Mouse (Mus musculus) retina, postnatal 7 days (tissue): ENCODE results near the gene Slk.
"Not testable (repeated sequence)": the region's sequence is repeated elsewhere in the genome, so short reads cannot be mapped to it uniquely, and the experiment has no call there.

Experiments
- DNase-seq: peaks from one replicate; pipeline ENCODE4 v3.0.0-alpha.2; 2012; ENCODE audit warnings: low read depth, low spot score

Gene Slk

DNA sequence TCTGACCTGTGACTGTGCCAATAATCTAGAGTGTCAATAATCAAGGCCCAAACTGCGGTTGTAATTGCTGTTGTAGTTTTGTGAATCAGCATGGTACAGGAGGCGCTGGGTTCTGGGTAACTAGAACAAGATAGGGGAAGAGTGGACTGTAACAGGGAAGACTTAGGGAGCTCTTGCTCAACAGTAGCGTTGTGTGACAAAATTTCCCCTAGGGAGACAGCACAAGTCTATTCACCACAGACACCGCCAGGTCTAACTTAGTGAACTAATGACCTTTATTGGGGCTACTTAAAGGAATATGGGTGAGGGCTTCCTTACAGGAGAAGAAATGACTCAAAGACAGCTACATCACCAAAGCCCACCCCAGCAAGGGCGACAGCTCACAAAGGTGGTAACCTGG is 9.4 kb upstream of the Slk start:
- DNase-seq: no peak

DNA sequence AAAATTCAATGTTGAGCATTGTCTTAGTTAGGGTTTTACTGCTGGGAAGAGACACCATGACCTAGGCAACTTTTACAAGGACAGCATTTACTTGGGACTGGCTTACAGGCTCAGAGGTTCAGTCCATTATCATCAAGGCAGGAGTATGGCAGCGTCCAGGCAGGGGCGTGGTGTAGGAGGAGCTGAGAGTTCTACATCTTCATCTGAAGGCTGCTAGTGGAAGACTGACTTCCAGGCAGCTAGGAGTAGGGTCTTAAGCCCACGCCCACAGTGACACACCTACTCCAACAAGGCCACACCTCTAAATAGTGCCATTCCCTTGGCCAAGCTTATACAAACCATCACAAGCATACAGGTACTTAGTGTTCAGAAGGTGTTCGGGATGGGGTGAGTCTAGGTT is 7.5 kb upstream of the Slk start:
- not testable (repeated sequence) for DNase-seq

DNA sequence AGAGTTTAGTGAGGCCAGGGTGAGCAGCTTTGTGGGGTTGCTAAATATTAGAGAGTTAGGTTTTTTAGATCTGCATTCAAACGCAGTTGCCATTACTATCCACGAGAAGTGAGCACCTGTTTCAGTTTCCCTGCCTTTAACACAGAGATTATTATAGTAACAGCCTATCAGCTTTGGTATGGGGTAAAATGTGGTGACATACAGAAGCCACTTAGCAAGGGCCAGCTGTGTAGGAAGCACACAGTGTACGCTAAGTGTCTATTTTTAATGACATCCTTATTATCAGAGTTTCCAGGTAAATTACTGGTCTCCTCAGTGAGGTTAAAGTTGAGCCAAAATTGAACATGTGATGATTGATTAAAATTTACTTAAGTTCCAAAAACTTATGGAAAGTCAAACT is 5.8 kb upstream of the Slk start:
- no peak for DNase-seq

DNA sequence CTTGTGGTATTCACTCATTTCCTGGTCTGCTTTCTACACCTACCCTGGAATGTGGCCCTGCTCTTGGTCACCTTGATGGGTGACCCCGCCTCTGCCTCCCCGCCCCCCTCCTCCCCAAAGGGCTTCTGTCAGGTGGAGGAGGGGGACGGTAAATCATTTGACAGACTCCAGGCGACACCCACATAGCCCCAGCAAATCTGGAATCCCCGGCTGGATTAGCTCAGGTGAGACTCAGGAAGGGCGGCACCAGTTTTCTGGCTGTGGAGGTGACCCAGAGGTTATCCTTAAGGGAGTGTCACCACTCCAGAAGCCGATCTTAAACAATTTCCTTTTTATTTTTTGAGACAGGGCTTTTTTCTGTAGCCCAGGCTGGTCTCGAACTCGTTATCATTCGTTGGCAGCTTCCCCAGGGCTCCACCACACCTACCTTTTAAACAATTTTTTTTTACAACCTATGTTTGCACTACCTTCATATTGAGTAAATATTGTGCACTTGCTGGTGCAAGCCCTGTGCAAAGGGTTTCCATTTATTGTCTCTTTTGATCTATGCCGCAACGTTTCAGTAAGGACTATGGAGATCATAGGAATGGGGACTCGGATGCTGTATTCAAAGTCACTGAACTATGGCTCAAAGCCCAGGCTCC is 775 bp upstream of the Slk start:
- DNase-seq: no peak

DNA sequence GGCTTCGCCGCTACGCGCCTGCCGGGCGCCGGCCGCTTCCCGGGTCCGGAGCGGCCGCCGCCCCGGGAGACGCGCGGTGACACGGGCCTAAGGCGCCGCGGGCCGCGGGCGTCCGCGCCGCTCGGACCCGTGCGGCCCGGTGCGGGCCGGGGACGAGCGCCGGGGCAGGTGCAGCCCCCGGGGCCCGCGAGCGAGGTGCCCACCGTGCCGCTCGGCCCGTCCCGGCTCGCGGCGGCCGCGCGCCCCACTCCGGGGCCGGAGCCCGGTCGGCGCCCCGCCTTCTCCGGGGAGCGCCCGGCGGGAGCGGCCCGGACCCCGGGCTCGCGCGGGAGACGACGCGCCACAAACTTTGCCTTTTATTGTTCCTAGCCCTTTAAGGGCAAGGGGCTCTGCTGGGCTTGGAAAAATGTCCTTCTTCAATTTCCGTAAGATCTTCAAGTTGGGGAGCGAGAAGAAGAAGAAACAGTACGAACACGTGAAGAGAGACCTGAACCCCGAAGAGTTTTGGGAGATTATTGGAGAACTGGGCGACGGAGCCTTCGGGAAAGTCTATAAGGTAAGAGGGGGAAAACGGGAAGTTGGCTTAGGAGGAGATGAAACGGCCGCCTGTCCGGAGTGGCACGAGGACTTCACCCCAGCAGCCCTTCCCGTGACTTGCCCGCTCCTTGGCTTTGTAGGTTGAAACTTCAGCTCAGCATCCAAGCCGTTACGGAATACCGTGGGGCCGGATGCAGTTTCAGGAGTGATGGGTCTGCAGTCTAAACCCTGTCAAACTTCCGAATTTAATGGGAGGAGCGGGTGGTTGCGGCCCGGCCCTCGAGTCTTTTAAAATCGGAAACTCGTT is 532 bp downstream of the Slk start:
- no peak for DNase-seq

DNA sequence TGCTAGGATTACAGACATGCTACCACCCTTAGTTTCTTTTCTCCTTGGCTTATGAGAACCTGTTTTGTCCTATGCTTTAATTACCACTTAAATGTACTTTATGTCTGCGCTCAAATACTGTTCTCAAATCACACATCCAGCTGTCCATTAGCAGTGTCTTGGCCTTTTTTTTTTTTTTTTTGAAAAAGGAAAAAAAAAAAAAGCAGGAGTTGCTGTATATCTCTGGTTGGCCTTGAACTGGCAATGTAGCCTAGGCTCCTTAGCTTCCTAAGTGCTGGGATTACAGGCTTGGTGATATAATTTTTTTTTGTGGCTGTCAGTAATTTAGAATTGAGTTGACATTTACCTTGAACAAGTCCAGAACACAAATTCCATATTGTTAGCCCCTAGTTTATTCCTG is 6.3 kb downstream of the Slk start:
- DNase-seq: no peak

DNA sequence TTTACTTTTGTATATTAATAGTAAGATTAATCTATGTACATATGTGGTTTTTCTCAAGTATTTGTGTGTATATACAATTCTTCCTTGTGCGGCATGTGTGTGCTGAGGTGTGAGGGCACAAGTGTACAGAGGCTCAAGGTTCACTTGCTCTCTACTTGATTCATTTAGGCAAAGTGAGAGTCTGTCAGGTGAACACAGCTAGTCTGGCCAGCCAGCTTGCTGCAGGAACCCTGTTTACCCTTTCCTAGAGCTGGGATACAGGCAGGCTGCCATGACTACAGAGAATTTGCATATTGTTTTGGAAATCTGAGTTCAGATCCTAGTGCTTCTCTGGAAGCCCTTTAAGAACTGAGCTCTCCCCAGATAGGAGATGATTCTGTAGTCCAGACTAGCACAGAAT is 7.5 kb downstream of the Slk start:
- DNase-seq: no peak

DNA sequence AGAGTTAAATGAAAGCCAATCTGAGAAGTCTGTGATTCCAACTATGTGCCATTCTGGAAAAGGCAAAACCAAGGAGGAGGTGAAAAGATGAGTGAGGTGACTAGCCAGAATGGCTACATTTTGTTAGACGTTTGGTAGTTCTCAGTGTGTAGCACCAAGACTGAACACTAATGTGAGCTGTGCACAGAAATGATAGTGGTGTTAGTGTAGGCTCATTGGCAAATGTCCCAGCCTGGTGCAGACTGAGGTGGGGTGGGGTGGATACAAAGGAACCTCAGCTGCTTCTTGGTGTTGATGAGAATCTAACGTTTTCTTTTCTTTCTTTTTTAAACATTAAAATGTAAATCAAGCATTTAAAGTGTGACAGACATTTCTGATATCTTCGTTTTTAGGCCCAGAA is 29.0 kb downstream of the Slk start:
- DNase-seq: no peak

- DNase-seq: no peak
These were observed 34.0 kb downstream of the Slk start for GRCm38 (mm10) chr19:47613442-47613841.

GRCm38 (mm10) chr19:47621478-47621877 is 42.0 kb downstream of the Slk start:
- no peak for DNase-seq

DNA sequence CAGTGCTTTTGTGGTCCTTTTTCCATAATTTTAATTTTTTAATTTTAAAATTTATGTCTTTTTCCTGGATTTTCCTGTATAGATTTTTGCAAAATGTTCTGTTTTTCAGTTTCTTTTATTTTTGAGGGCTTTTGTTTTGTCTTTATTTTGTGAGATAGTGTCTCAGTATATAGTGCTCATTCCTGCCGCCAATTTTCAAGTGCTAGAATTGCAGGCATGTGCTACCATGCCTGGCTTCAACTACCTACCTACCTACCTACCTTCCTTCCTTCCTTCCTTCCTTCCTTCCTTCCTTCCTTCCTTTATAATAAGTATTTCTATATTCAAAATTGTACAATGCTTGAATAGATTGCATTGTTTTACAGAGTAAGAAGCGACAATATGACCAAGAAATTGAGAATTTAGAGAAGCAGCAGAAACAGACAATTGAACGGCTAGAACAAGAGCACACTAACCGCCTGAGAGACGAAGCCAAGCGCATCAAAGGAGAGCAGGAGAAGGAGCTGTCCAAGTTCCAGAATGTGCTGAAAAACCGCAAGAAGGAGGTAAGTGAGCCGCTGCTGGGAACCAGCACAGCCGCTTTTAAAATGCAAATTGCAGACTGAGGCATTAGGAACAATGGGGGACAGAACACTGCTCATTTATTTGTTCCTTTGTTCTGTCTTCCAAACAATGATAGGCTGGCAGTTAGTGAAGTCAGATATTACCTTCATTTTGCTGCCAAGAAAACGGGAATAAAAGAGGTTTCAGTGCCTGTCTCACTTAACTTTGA is 45.6 kb downstream of the Slk start:
- no peak for DNase-seq

DNA sequence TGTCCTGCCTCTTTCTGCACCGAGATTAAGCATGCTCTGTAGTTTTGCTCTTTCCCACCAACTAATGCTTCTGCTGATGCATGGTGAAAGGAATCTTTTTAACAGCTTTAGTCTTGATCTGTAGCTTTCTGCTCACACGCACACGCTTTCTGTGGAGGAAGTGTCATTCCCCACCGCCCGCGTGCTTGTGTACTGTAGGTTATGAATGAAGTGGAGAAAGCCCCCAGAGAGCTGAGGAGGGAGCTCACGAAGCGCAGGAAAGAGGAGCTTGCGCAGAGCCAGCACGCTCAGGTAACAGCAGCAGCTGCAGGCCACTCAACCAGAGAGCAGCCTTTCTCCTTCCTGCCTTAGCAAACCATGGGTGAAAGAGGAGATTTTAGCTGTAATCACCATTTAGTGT is 48.0 kb downstream of the Slk start:
- no peak for DNase-seq

DNA sequence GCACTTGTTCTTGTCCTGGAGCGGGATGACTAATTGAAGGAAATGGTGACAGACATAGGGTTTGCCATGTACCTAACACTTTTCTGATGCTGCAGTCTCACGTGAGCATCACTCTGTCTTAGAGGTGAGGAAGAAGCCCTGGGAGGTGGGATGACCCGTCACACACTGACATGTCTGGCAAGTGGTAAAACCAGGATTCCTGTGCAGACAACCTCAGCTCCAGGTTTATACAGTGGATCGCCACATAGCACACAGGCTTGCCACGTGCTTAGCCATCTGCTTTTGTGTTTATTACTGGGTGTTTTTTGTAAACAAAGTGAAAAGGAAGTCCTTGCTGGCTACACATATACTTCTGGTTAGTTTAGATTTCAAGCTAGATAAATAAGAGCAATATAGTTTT is 49.6 kb downstream of the Slk start:
- DNase-seq: no peak

- DNase-seq: no peak
These were observed 50.9 kb downstream of the Slk start for GRCm38 (mm10) chr19:47630381-47630780.

DNA sequence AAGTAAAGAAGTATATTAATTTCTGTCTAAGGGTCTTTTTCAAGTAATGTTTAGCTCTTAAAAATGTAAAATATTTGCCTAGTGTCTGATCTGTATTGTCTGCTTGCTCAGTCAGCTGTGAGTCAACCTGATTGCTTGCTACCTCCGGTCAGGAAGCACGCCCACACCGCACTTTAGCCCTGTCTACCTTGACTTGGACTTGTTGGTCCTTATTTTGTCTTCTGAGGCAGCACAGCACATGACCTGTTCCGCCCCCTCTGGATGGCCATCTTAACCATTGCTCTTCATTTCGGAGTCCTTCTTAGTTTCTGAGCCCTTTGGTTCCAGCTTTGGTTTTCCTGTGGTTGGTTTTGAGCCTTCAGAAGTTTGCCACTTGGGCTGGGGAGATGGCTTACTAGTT is 52.3 kb downstream of the Slk start:
- no peak for DNase-seq

DNA sequence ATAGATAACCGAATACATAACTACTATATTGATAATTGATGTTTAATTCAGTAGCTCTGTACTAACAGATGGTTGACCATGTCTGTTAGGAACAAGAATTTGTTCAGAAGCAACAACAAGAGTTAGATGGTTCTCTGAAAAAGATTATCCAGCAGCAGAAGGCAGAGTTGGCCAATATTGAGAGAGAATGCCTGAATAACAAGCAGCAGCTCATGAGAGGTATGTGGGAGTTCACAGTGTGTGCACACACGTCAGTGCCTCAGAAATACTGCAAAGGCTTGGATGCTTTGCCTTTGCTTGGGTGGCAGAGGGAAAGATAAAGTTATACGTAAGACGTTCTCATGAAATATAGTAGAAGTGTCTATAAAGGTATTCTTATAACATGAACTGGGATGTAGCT is 55.9 kb downstream of the Slk start:
- no peak for DNase-seq

GRCm38 (mm10) chr19:47643910-47644309 is 64.4 kb downstream of the Slk start:
- DNase-seq: no peak

DNA sequence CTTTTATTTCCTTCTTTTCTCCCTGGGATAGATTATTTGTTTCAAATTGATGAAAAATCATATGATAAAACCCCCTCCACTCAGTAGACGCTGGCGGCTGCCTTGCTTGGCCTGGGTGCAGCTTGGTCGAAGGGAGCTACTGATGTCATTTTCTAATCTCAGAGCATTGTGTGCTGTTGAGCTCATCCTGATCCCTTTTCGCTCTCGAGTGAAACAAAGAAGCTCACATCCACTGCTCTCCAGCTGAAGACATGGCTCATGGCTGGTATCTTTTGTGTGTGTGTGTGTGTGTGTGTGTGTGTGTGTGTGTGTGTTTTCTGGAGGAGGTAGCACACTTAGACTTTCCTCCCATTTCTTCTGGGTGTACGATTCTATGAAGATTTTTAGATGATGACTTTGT is 66.1 kb downstream of the Slk start:
- DNase-seq: no peak

DNA sequence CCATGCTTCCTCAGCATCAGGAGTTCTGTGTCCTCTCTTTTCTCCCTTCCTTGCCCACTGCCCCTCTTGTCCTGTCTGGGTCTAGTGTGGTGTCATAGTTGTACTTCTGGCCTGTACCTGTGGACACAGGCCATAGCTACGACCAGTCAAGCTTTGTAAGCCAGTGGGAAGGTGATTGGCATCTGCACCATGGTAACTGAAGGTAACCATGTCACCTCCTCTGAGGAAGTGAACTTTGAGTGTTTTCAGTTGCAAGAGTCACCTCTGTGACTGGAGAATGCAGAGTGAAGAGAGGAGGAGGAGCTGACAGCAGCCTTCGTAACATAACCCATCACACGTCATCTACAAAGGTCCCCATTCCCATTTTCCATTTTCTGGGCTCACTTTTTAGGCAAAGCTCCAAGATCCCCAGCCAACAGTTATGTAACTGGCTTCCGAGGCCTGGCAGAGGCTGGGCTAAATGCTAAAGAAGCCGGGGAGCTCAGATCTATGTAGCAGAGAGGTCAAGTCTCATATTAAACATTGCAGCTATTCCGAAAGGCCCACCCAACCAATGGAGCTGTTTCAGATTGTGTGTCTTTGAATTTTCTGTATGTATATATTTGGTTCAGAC is 67.1 kb downstream of the Slk start:
- no peak for DNase-seq

GRCm38 (mm10) chr19:47649071-47649470 is 69.6 kb downstream of the Slk start:
- DNase-seq: no peak

DNA sequence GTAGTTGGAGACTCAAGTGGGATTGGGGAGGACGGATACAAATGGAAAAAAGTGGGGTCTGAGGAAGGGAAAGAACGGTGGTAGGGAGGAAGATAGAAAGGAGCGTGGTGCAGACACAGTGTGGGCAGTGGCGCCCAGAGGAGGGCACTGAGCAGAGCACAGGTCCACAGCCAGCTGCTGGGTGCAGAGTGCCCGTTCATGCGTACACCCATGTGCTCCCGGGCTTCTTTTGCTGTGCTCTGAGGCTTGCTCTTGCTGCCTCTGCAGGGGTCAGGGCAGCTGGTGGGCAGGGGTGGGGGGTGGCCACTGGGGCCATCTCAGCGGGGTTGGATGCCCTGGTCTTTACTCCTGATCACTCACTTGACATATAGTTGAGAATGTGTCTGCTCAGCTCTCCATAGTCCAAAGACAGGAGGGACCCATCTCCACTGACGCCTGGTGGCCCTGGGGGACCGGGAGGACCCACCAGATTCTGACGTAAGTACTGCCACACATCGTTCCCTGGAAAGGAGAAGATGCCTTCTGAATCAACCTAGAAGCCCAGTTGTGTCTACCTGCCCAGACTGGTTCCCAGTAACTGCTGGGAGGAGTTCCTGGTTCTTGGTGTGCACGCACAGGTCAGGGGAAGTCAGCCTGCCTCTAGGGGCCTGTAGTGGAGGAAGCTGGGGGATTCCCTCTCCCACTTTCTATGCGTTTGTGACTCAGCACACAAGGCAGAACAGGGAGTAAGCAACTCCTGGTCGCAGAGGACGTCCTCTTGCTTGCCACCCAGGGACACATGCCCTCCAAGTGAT is 71.1 kb downstream of the Slk start:
- DNase-seq: no peak

DNA sequence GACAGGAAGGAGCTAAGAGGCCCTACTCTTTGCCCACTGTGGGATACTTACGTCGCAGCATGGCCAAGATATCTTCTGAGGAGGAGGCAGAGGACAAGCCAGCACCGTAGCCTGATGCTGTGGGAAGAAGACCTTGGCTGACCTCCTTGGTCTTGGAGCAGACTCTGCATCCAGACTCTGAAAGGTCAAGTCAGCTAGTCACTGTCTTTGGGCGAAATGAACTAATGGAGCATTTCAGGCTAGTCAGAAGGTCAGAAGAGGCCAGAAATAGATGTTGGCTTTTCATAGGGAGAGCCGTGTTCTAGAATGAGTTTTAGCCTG is 71.6 kb downstream of the Slk start:
- DNase-seq: no peak
